Mouse (Mus musculus): Measurements from ENCODE around the gene Pecam1. TPM values are rescaled to one million over a fixed set of nuclear protein-coding genes. Genes with fewer than 3 reads are reported as not detected.
"Not testable (repeated sequence)": the region's sequence is repeated elsewhere in the genome, so short reads cannot be mapped to it uniquely, and the experiment has no call there.

Pecam1 gene
- polyA plus RNA-seq, 1 experiment from 2014 or later = 6.1 TPM

- Histone ChIP-seq H3K4me2 (no peak overlapping the region), H3K36me3 (no peaks in the 10 kb centered on the region), H3K27me3 (no peaks in the 10 kb centered on the region), H3K4me1 (replicated peaks) (peaks cover 18% of the 10 kb centered on the region), H3K4me3 (replicated peaks) (no peak overlapping the region), H3K27ac (no peak overlapping the region), H3K9me3 (replicated peaks) (no peaks in the 10 kb centered on the region), H3K9ac (no peak overlapping the region)
- ATAC-seq (ENCODE audit: low read depth) = no peak
- WGBS (ENCODE audit: insufficient replicate concordance) = 73% methylated on average over 2 of the region's 2 CpGs
- no peak for DNase-seq
These were observed 84.6 kb downstream of the Pecam1 start for GRCm38 (mm10) chr11:106665841-106666240.

- no peak overlapping the region for H3K27ac ChIP-seq
- ATAC-seq (ENCODE audit: low read depth) (no peak), DNase-seq (no peak)
- no peak overlapping the region for H3K4me2 ChIP-seq
- no peaks in the 10 kb centered on the region for H3K27me3 ChIP-seq
- H3K9ac ChIP-seq = no peak overlapping the region
- no peak overlapping the region for H3K4me3 ChIP-seq (replicated peaks)
- 89% methylated on average over 4 of the region's 4 CpGs for WGBS (ENCODE audit: insufficient replicate concordance)
- no peaks in the 10 kb centered on the region for H3K9me3 ChIP-seq (replicated peaks)
- H3K4me1 ChIP-seq (replicated peaks) = peaks cover 22% of the 10 kb centered on the region
- H3K36me3 ChIP-seq = no peaks in the 10 kb centered on the region
These were observed 85.1 kb downstream of the Pecam1 start for GRCm38 (mm10) chr11:106665328-106665727.

GRCm38 (mm10) chr11:106664691-106665090, 85.7 kb downstream of the Pecam1 start:
- Histone ChIP-seq H3K27me3 (no peaks in the 10 kb centered on the region), H3K4me3 (replicated peaks) (no peak overlapping the region), H3K9me3 (replicated peaks) (no peaks in the 10 kb centered on the region), H3K27ac (no peak overlapping the region), H3K36me3 (no peaks in the 10 kb centered on the region), H3K4me2 (no peak overlapping the region), H3K4me1 (replicated peaks) (peaks cover 25% of the 10 kb centered on the region), H3K9ac (no peak overlapping the region)
- no peak for ATAC-seq (ENCODE audit: low read depth)
- whole genome bisulfite sequencing (ENCODE audit: insufficient replicate concordance) = 69% methylated on average over 8 of the region's 8 CpGs
- no peak for DNase-seq

GRCm38 (mm10) chr11:106663838-106664237, 86.6 kb downstream of the Pecam1 start:
- 0 out of 2 replicates have a peak overlapping the region, but pooled peaks have one; percentile 6 for H3K9ac ChIP-seq
- no peaks in the 10 kb centered on the region for H3K9me3 ChIP-seq (replicated peaks)
- WGBS (ENCODE audit: insufficient replicate concordance) = 72% methylated on average over 6 of the region's 6 CpGs
- peaks cover 23% of the 10 kb centered on the region for H3K4me1 ChIP-seq (replicated peaks)
- H3K27me3 ChIP-seq = no peaks in the 10 kb centered on the region
- no peak overlapping the region for H3K4me2 ChIP-seq
- H3K36me3 ChIP-seq = no peaks in the 10 kb centered on the region
- ATAC-seq (ENCODE audit: low read depth) (no peak), DNase-seq (no peak)
- H3K27ac ChIP-seq = no peak overlapping the region
- H3K4me3 ChIP-seq (replicated peaks) = no peak overlapping the region

GRCm38 (mm10) chr11:106662634-106663407, 87.6 kb downstream of the Pecam1 start:
- Histone ChIP-seq H3K4me2 (no peak overlapping the region), H3K27ac (no peak overlapping the region)
- WGBS (ENCODE audit: insufficient replicate concordance) = 69% methylated on average over 10 of the region's 11 CpGs

GRCm38 (mm10) chr11:106660453-106661081, 89.9 kb downstream of the Pecam1 start:
- DNase-seq = peak; percentile 6
- peaks cover 36% of the 10 kb centered on the region for H3K4me1 ChIP-seq (replicated peaks)
- 30% methylated on average over 13 of the region's 13 CpGs for WGBS (ENCODE audit: insufficient replicate concordance)
- no peak overlapping the region for H3K4me2 ChIP-seq
- peak; percentile 61 for ATAC-seq (ENCODE audit: low read depth)
- no peak overlapping the region for H3K4me3 ChIP-seq (replicated peaks)
- no peaks in the 10 kb centered on the region for H3K9me3 ChIP-seq (replicated peaks)
- 0 out of 2 replicates have a peak overlapping the region, but pooled peaks have one; percentile 43 for H3K9ac ChIP-seq
- H3K27ac ChIP-seq = peak overlapping the region; percentile 87
- H3K27me3 ChIP-seq = no peaks in the 10 kb centered on the region
- no peaks in the 10 kb centered on the region for H3K36me3 ChIP-seq

More at GRCm38 (mm10) chr11:106662634-106663407, 87.6 kb downstream of the Pecam1 start:
- Histone ChIP-seq H3K36me3 (no peaks in the 10 kb centered on the region), H3K9ac (no peak overlapping the region), H3K4me1 (replicated peaks) (peaks cover 30% of the 10 kb centered on the region), H3K9me3 (replicated peaks) (no peaks in the 10 kb centered on the region), H3K4me3 (replicated peaks) (no peak overlapping the region), H3K27me3 (no peaks in the 10 kb centered on the region)
- ATAC-seq (ENCODE audit: low read depth) (no peak), DNase-seq (no peak)

GRCm38 (mm10) chr11:106659598-106660295, 90.7 kb downstream of the Pecam1 start:
- WGBS (ENCODE audit: insufficient replicate concordance) = 30% methylated on average over 15 of the region's 15 CpGs
- Histone ChIP-seq H3K4me3 (replicated peaks) (no peak overlapping the region), H3K36me3 (no peaks in the 10 kb centered on the region), H3K4me2 (0 out of 2 replicates have a peak overlapping the region, but pooled peaks have one; percentile 3), H3K27ac (peak overlapping the region; percentile 87), H3K27me3 (no peaks in the 10 kb centered on the region), H3K9me3 (replicated peaks) (no peaks in the 10 kb centered on the region), H3K9ac (peak overlapping the region; percentile 43; the same call in 1 of the 2 replicates), H3K4me1 (replicated peaks) (peaks cover 36% of the 10 kb centered on the region)
- ATAC-seq (ENCODE audit: low read depth) (no peak), DNase-seq (no peak)

- Histone ChIP-seq H3K4me2 (no peak overlapping the region), H3K9ac (no peak overlapping the region), H3K36me3 (no peaks in the 10 kb centered on the region), H3K4me1 (replicated peaks) (peaks cover 32% of the 10 kb centered on the region), H3K27ac (peak overlapping the region; percentile 39), H3K27me3 (no peaks in the 10 kb centered on the region), H3K4me3 (replicated peaks) (no peak overlapping the region), H3K9me3 (replicated peaks) (no peaks in the 10 kb centered on the region)
- DNase-seq (no peak), ATAC-seq (ENCODE audit: low read depth) (no peak)
- WGBS (ENCODE audit: insufficient replicate concordance) = 50% methylated on average over 14 of the region's 14 CpGs
These were observed 92.2 kb downstream of the Pecam1 start for GRCm38 (mm10) chr11:106658051-106658880.

GRCm38 (mm10) chr11:106656896-106657498, 93.4 kb downstream of the Pecam1 start:
- 48% methylated on average over 5 of the region's 5 CpGs for WGBS (ENCODE audit: insufficient replicate concordance)
- DNase-seq; H3K9me3 ChIP-seq (replicated peaks); ATAC-seq (ENCODE audit: low read depth); H3K27ac ChIP-seq; H3K4me2 ChIP-seq; H3K4me3 ChIP-seq (replicated peaks); H3K27me3 ChIP-seq; H3K9ac ChIP-seq; H3K36me3 ChIP-seq: not testable (repeated sequence)
- H3K4me1 ChIP-seq (replicated peaks) = peaks cover 32% of the 10 kb centered on the region

- no peaks in the 10 kb centered on the region for H3K36me3 ChIP-seq
- 0 out of 2 replicates have a peak overlapping the region, but pooled peaks have one; percentile 17 for H3K4me2 ChIP-seq
- 0 out of 2 replicates have a peak, but pooled peaks cover 3% of the 10 kb centered on the region for H3K4me1 ChIP-seq (replicated peaks)
- 18% methylated on average over 13 of the region's 13 CpGs for WGBS (ENCODE audit: insufficient replicate concordance)
- no peak overlapping the region for H3K4me3 ChIP-seq (replicated peaks)
- no peak overlapping the region for H3K9ac ChIP-seq
- H3K27me3 ChIP-seq = no peaks in the 10 kb centered on the region
- ATAC-seq (ENCODE audit: low read depth) (no peak), DNase-seq (peak; percentile 50)
- no peak overlapping the region for H3K27ac ChIP-seq
- H3K9me3 ChIP-seq (replicated peaks) = no peaks in the 10 kb centered on the region
These were observed 102.1 kb downstream of the Pecam1 start for GRCm38 (mm10) chr11:106648347-106648746.

All from liver, embryonic 13.5 days (tissue).